Mouse (Mus musculus): ENCODE results near the gene Zgpat. TPM values are rescaled to one million over a fixed set of nuclear protein-coding genes. Genes with fewer than 3 reads are reported as not detected.
A peak's percentile ranks its signal among the peaks of the same experiment; 100 is the strongest.

Zgpat gene
- polyA plus RNA-seq, 1 experiment from 2014 or later: 54.0 TPM

DNA sequence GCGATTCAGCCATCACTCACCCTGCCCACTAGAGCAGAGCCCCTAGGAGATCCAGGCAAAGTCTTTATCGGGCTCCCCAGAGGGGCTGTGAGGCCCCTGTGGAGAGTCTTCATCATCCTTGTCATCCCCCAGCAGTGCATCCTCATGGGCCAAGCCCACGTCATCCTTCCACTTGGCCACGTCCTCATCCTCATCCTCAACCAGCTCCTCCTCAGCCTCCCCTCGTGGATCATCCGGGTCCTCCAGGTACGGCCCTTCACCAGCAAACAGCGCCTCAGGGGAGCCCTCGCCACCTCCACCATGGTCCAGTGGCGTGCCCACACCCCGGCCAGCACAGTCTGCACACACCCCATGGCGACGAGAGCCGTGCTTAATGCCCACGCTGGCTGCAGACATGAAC is 26.3 kb downstream of the Zgpat start:
- DNase-seq (ENCODE audit: low spot score): no peak
- peaks cover 59% of the 10 kb centered on the region for H3K36me3 ChIP-seq
- no peaks in the 10 kb centered on the region for H3K4me1 ChIP-seq
- no peaks in the 10 kb centered on the region for H3K27me3 ChIP-seq (ENCODE audit: low read depth, poor library complexity, severe bottlenecking)
- no peaks in the 10 kb centered on the region for H3K9me3 ChIP-seq (replicated peaks)
- 91% methylated on average over 15 of the region's 15 CpGs for WGBS
- no peak overlapping the region for H3K27ac ChIP-seq
- no peak overlapping the region for H3K4me3 ChIP-seq

GRCm38 (mm10) chr2:181391541-181391940 is 26.8 kb downstream of the Zgpat start:
- 80% methylated on average over 2 of the region's 2 CpGs for WGBS
- peaks cover 54% of the 10 kb centered on the region for H3K36me3 ChIP-seq
- no peak for DNase-seq (ENCODE audit: low spot score)
- H3K9me3 ChIP-seq (replicated peaks): no peaks in the 10 kb centered on the region
- no peak overlapping the region for H3K4me3 ChIP-seq
- no peak overlapping the region for H3K27ac ChIP-seq
- no peaks in the 10 kb centered on the region for H3K4me1 ChIP-seq
- H3K27me3 ChIP-seq (ENCODE audit: low read depth, poor library complexity, severe bottlenecking): no peaks in the 10 kb centered on the region

- H3K36me3 ChIP-seq: peaks cover 46% of the 10 kb centered on the region
- 34% methylated on average over 4 of the region's 4 CpGs for WGBS
- no peaks in the 10 kb centered on the region for H3K9me3 ChIP-seq (replicated peaks)
- peak; percentile 87 for DNase-seq (ENCODE audit: low spot score)
- H3K4me1 ChIP-seq: no peaks in the 10 kb centered on the region
- no peak overlapping the region for H3K4me3 ChIP-seq
- H3K27me3 ChIP-seq (ENCODE audit: low read depth, poor library complexity, severe bottlenecking): no peaks in the 10 kb centered on the region
- no peak overlapping the region for H3K27ac ChIP-seq
Observed at GRCm38 (mm10) chr2:181392600-181393213, 28.0 kb downstream of the Zgpat start.

GRCm38 (mm10) chr2:181394086-181394485 is 29.4 kb downstream of the Zgpat start:
- no peaks in the 10 kb centered on the region for H3K9me3 ChIP-seq (replicated peaks)
- 95% methylated on average over 3 of the region's 3 CpGs for WGBS
- no peak overlapping the region for H3K4me3 ChIP-seq
- no peak for DNase-seq (ENCODE audit: low spot score)
- no peaks in the 10 kb centered on the region for H3K27me3 ChIP-seq (ENCODE audit: low read depth, poor library complexity, severe bottlenecking)
- H3K27ac ChIP-seq: no peak overlapping the region
- H3K4me1 ChIP-seq: no peaks in the 10 kb centered on the region
- H3K36me3 ChIP-seq: peaks cover 46% of the 10 kb centered on the region

DNA sequence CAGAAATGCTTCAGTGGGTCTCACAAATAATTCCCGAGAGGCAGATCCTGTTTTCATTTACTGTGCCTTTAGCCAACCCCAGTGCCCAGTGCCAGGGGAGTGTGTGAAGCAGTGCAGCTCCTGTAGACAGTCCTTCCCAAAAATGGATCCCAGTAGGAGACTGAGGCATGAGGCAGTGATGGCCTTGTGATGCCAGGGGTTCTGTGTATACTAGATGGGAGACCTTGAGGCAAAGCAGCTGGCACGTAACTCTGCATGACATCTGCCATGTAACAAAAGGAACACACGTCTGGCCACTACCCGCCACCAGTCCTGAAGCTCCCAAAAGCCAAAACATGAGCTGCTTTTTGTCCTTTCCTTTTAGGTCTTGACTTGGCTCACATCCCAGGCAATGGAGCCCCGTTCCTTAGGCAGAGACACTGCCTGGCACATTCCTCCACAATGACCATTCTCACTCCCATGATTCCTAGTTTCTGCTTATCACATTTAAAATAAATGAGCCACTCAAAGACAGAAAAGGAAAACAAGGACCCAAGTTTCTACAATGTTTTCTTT is 32.6 kb downstream of the Zgpat start:
- no peaks in the 10 kb centered on the region for H3K9me3 ChIP-seq (replicated peaks)
- no peak for DNase-seq (ENCODE audit: low spot score)
- no peak overlapping the region for H3K4me3 ChIP-seq
- H3K4me1 ChIP-seq: no peaks in the 10 kb centered on the region
- no peaks in the 10 kb centered on the region for H3K27me3 ChIP-seq (ENCODE audit: low read depth, poor library complexity, severe bottlenecking)
- H3K36me3 ChIP-seq: peaks cover 22% of the 10 kb centered on the region
- WGBS: 87% methylated on average over 5 of the region's 5 CpGs
- no peak overlapping the region for H3K27ac ChIP-seq

DNA sequence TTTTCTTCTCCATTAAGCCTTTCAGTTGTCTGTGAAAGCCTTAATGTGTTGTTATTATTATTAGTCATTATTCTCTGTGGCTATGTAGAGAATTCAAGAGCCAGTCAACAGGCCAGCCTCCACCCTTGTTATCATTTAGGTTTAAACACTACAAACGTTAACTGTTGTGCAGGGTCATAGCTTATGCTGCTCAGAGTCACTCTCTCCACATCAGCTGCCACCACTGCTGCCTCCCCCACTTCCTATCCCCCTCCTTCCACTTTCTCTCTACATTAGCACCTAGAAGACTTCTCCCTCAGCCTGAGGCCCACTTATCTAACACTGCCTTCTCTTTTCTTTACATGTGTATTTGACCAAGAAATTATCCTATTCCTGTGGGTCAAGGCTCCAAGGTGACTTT is 36.8 kb downstream of the Zgpat start:
- no peak overlapping the region for H3K27ac ChIP-seq
- H3K4me3 ChIP-seq: no peak overlapping the region
- H3K4me1 ChIP-seq: no peaks in the 10 kb centered on the region
- 0 out of 2 replicates have a peak, but pooled peaks cover 4% of the 10 kb centered on the region for H3K36me3 ChIP-seq
- no peaks in the 10 kb centered on the region for H3K9me3 ChIP-seq (replicated peaks)
- H3K27me3 ChIP-seq (ENCODE audit: low read depth, poor library complexity, severe bottlenecking): no peaks in the 10 kb centered on the region
- 39% methylated on average over 1 of the region's 1 CpGs for WGBS
- no peak for DNase-seq (ENCODE audit: low spot score)

DNA sequence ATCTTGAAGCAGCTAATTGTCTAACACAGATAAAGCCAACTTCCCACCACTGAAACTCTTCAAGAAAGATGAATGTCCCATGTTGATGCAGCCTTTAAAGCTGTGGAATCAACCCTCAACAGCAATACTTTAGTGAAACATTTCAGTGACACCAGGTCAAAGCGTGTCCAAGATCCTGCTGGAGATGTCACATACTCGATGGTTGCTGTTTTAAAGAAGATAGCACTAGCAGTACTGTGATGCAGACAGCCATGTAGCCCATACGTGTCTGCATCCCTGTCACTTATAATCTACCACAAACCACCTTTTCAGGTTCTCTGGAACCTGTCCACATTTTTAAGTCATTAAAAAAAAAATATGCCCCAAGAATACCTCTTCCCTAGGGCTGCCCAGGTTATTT is 39.0 kb downstream of the Zgpat start:
- H3K36me3 ChIP-seq: peaks cover 13% of the 10 kb centered on the region
- H3K27me3 ChIP-seq (ENCODE audit: low read depth, poor library complexity, severe bottlenecking): no peaks in the 10 kb centered on the region
- no peaks in the 10 kb centered on the region for H3K4me1 ChIP-seq
- H3K27ac ChIP-seq: no peak overlapping the region
- H3K4me3 ChIP-seq: no peak overlapping the region
- DNase-seq (ENCODE audit: low spot score): no peak
- 96% methylated on average over 3 of the region's 3 CpGs for WGBS
- no peaks in the 10 kb centered on the region for H3K9me3 ChIP-seq (replicated peaks)

- H3K27ac ChIP-seq: no peak overlapping the region
- H3K36me3 ChIP-seq: peaks cover 20% of the 10 kb centered on the region
- no peak overlapping the region for H3K4me3 ChIP-seq
- DNase-seq (ENCODE audit: low spot score): no peak
- no peaks in the 10 kb centered on the region for H3K9me3 ChIP-seq (replicated peaks)
- no peaks in the 10 kb centered on the region for H3K27me3 ChIP-seq (ENCODE audit: low read depth, poor library complexity, severe bottlenecking)
- WGBS: 85% methylated on average over 7 of the region's 7 CpGs
- no peaks in the 10 kb centered on the region for H3K4me1 ChIP-seq
Observed at GRCm38 (mm10) chr2:181409643-181410042, 44.9 kb downstream of the Zgpat start.

DNA sequence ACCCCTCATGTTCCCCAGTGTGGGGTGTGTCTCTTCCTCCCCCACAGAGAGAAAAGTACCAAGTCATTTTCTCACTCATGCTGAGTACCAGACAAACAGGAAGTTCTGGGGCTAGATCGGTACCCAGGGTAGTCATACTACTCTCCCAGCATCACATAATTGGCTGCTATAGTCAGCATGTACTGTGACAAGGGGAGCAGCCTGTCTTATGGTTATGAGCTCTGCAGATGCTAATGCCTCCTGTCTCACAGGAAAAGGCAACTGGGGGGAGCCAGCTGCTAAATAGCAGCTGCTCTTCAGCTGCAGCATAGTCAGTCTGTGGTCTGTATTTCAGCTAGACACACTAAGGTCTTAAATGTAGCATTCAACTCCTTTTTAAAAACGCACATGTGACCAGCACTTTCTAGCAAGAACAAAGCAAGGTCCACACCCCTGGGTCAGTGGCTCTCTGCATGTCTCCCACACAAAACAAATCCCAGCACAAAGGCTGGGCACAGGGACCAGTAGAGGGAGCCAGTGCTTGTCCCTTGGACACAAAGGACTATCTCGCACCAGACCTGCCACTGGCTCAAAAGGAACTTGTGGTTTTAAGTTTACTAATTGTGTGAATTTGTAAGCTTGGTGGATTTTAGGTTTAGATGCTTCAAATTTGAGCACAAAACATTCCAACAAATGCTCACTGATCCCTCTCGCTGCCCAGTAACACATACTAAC is 46.2 kb downstream of the Zgpat start:
- H3K4me1 ChIP-seq: no peaks in the 10 kb centered on the region
- peaks cover 18% of the 10 kb centered on the region for H3K36me3 ChIP-seq
- DNase-seq (ENCODE audit: low spot score): peak; percentile 57
- no peak overlapping the region for H3K27ac ChIP-seq
- H3K27me3 ChIP-seq (ENCODE audit: low read depth, poor library complexity, severe bottlenecking): no peaks in the 10 kb centered on the region
- 58% methylated on average over 4 of the region's 4 CpGs for WGBS
- H3K9me3 ChIP-seq (replicated peaks): no peaks in the 10 kb centered on the region
- no peak overlapping the region for H3K4me3 ChIP-seq

DNA sequence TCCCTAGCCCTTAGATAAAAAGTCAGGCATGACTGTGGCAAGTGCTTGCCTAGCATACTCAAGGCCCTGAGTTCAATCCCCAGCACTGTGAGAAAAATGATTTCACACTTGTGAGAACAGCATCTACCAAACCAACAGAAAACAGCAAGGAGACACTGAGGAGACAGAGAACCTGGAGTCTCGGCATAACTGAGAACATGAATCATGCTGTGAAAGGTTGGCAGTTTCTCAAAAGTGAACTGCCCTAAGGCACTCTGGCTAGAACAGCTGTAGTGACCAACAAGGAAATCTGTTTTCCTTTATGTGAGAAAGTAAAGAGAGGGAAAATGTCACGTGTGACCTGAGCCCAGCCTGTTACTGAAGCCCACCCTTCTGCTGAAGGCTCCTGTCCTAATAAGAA is 48.4 kb downstream of the Zgpat start:
- H3K4me3 ChIP-seq: no peak overlapping the region
- H3K27ac ChIP-seq: no peak overlapping the region
- no peaks in the 10 kb centered on the region for H3K4me1 ChIP-seq
- H3K36me3 ChIP-seq: peaks cover 10% of the 10 kb centered on the region
- no peaks in the 10 kb centered on the region for H3K9me3 ChIP-seq (replicated peaks)
- no peaks in the 10 kb centered on the region for H3K27me3 ChIP-seq (ENCODE audit: low read depth, poor library complexity, severe bottlenecking)
- DNase-seq (ENCODE audit: low spot score): no peak
- whole genome bisulfite sequencing: 49% methylated on average over 2 of the region's 2 CpGs

- Histone ChIP-seq H3K27me3 (ENCODE audit: low read depth, poor library complexity, severe bottlenecking) (no peaks in the 10 kb centered on the region), H3K9me3 (replicated peaks) (no peaks in the 10 kb centered on the region), H3K4me1 (no peaks in the 10 kb centered on the region), H3K4me3 (no peak overlapping the region), H3K27ac (no peak overlapping the region), H3K36me3 (peaks cover 7% of the 10 kb centered on the region)
- 80% methylated on average over 3 of the region's 3 CpGs for WGBS
- DNase-seq (ENCODE audit: low spot score): no peak
Observed at GRCm38 (mm10) chr2:181415945-181416344, 51.2 kb downstream of the Zgpat start.

- Histone ChIP-seq H3K4me3 (no peak overlapping the region), H3K9me3 (replicated peaks) (no peaks in the 10 kb centered on the region), H3K4me1 (no peaks in the 10 kb centered on the region), H3K36me3 (peaks cover 26% of the 10 kb centered on the region), H3K27ac (no peak overlapping the region), H3K27me3 (ENCODE audit: low read depth, poor library complexity, severe bottlenecking) (no peaks in the 10 kb centered on the region)
- DNase-seq (ENCODE audit: low spot score): no peak
- 91% methylated on average over 7 of the region's 7 CpGs for WGBS
Observed at GRCm38 (mm10) chr2:181419359-181419758, 54.6 kb downstream of the Zgpat start.

DNA sequence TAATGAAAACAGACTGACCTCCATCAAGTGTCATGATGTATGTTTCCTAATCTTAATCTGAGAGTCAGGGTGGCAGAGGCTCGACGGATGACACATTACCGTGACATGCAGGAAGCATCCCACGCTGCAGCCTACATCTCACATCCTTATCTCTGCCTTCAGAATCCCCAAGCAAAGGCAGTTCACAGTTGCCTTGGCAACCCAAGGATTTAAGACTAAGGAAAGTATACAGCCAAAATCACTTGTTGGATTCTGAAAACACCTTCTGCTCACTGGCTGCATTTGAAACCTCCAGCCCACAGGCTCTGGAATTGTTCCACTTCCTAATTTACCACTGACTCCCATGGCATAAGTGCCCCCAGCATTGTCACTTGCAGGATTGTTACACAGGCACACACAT is 55.7 kb downstream of the Zgpat start:
- WGBS: 79% methylated on average over 4 of the region's 4 CpGs
- no peaks in the 10 kb centered on the region for H3K9me3 ChIP-seq (replicated peaks)
- H3K36me3 ChIP-seq: peaks cover 27% of the 10 kb centered on the region
- DNase-seq (ENCODE audit: low spot score): no peak
- no peaks in the 10 kb centered on the region for H3K4me1 ChIP-seq
- no peak overlapping the region for H3K27ac ChIP-seq
- no peak overlapping the region for H3K4me3 ChIP-seq
- H3K27me3 ChIP-seq (ENCODE audit: low read depth, poor library complexity, severe bottlenecking): no peaks in the 10 kb centered on the region
